Mouse (Mus musculus): ENCODE results near the gene Pln.

- no peak for TF ChIP-seq CTCF (IDR thresholded peaks at IDR 0.05; ENCODE audit: borderline replicate concordance, extremely low read depth, insufficient read depth, insufficient read length)
- TF ChIP-seq POLR2A (IDR thresholded peaks at IDR 0.05; ENCODE audit: borderline replicate concordance, extremely low read depth, insufficient read depth, insufficient read length, poor library complexity, severe bottlenecking), result no peak
Observed at GRCm38 (mm10) chr10:53329257-53329656, 8.2 kb upstream of the Pln start.

All from brain, embryonic 14.5 days (tissue).